Mouse (Mus musculus) kidney, adult 2 months (tissue): ENCODE data around the gene Glis3.

Experiments
- CTCF ChIP-seq: fragments of 200-500 bp; conservative IDR thresholded peaks from 2 replicates; pipeline ENCODE4 v1.5.1; 2011; ENCODE audit warnings: low read depth, mild to moderate bottlenecking, control low read depth, low read length, moderate library complexity, mixed read lengths; ENCODE audit not compliant: insufficient read depth, insufficient read length
- POLR2A ChIP-seq: fragments of 200-500 bp; IDR thresholded peaks from one replicate; pipeline ENCODE4 v1.6.1; 2011; ENCODE audit warnings: low read depth, low read length, control low read depth

DNA sequence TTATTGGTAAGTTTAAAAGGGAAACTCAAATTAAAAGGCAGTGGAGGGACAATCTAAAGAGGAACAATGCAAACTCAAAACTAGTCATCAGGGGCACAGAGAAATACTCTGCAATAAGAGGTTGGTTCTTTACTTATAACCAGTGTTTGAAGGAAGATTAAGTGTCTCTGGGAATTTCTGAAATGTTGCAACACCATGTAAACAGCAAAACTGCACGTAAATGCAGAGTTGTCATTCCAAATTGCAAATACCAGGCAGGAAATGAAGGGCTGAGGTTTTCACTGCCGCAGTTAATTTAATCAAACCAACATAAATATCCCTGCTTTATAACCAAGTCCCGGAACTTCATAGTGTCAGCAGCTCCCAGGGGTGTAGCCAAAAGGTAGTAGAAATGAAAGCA lies 342.3 kb downstream of the Glis3 start:
- TF ChIP-seq CTCF (no peak), POLR2A (no peak)
